Mouse (Mus musculus) brain, embryonic 14.5 days (tissue): ENCODE data around the gene Fyb2. TPM values are rescaled to one million over a fixed set of nuclear protein-coding genes. Genes with fewer than 3 reads are reported as not detected.
"Not testable (repeated sequence)": the region's sequence is repeated elsewhere in the genome, so short reads cannot be mapped to it uniquely, and the experiment has no call there.

Source experiments
- DNase-seq: peaks from one replicate; pipeline ENCODE4 v3.0.0-alpha.2; 2011; ENCODE audit warnings: low read depth
- CTCF ChIP-seq: fragments of 200-500 bp; IDR thresholded peaks from 2 replicates; pipeline ENCODE4 v1.5.1; 2012; ENCODE audit warnings: inconsistent platforms, mild to moderate bottlenecking, moderate library complexity, borderline replicate concordance; ENCODE audit not compliant: insufficient read depth, insufficient read length; ENCODE audit errors: extremely low read depth
- POLR2A ChIP-seq: fragments of 200-500 bp; IDR thresholded peaks from 2 replicates; pipeline ENCODE4 v1.6.1; 2012; ENCODE audit warnings: mild to moderate bottlenecking, inconsistent platforms, borderline replicate concordance; ENCODE audit not compliant: poor library complexity, insufficient read depth, insufficient read length, severe bottlenecking; ENCODE audit errors: extremely low read depth
- polyA plus RNA-seq: library from polyadenylated mRNA; depleted of rRNA; stranded (reverse); fragments of >200 nt; gene quantifications from 2 replicates; pipeline ENCODE4 v1.2.3, GENCODE M21; 2012

Gene Fyb2
- polyA plus RNA-seq, 1 experiment = 0.23 TPM

DNA sequence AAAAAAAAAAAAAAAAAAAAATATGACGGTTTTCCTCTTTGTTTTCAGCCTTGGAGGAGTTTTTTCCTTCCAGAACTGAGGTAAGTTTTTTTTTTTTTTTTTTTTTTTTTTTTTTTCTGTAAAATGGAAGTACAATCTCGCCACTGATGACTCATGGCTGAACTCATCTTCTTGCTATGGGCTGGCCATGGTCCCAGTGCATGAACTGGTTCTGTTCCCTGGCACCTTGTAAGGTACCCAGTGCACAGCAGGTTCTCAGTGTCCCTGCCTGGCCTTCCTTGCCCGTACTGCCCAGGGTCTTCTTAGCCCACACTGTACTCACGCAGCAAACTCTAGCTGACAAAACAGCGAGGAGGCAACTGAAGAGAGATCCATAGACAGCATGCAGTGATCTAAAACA lies 74.8 kb downstream of the Fyb2 start:
- no peak for DNase-seq

DNA sequence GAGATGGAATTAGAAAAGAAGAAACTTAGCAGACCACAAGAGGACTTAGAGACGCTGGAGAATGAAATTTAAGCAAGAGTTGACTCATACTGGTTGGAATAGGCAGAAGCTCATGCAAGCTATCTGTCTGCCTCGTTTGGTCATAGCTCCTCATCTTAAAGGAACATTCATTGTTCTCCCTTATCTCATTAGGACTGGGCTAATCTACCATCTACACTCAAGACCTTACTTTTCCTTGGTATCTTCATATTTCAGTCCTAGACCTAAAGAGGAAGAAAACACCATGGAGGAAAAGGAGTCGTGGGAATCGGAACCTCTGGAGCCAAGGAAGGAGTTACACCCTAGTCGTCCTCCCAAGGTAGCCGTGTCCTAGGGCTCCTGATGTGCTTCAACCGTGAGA lies 75.5 kb downstream of the Fyb2 start:
- no peak for DNase-seq
- TF ChIP-seq POLR2A (no peak), CTCF (no peak)

More for the DNA sequence above, 74.8 kb downstream of the Fyb2 start:
- TF ChIP-seq POLR2A (no peak), CTCF (no peak)

GRCm38 (mm10) chr4:104990016-104990415 lies 76.8 kb downstream of the Fyb2 start:
- no peak for TF ChIP-seq CTCF
- TF ChIP-seq POLR2A = no peak
- DNase-seq = peak; percentile 54

DNA sequence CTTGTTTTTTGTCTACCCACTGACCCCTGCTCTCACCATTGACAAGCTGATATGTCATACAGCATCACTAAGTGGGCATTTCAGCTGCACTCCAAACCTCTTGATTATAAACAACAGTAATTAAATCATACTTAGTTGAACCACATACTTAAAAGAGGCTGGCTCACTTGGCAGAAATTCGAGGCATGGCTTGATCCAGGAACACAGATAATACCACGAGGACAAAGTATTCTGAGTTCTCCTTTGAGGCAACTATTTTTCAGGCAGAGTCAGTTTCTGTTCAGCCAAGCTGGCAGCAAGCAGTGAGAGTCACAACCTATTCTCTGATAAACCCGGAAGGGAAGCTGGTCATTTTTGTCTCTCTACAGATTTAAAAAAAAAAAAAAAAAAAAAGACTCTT lies 77.4 kb downstream of the Fyb2 start:
- DNase-seq = no peak
- no peak for TF ChIP-seq CTCF
- no peak for TF ChIP-seq POLR2A

GRCm38 (mm10) chr4:104992271-104992670 lies 79.0 kb downstream of the Fyb2 start:
- TF ChIP-seq CTCF (no peak), POLR2A (no peak)
- no peak for DNase-seq

DNA sequence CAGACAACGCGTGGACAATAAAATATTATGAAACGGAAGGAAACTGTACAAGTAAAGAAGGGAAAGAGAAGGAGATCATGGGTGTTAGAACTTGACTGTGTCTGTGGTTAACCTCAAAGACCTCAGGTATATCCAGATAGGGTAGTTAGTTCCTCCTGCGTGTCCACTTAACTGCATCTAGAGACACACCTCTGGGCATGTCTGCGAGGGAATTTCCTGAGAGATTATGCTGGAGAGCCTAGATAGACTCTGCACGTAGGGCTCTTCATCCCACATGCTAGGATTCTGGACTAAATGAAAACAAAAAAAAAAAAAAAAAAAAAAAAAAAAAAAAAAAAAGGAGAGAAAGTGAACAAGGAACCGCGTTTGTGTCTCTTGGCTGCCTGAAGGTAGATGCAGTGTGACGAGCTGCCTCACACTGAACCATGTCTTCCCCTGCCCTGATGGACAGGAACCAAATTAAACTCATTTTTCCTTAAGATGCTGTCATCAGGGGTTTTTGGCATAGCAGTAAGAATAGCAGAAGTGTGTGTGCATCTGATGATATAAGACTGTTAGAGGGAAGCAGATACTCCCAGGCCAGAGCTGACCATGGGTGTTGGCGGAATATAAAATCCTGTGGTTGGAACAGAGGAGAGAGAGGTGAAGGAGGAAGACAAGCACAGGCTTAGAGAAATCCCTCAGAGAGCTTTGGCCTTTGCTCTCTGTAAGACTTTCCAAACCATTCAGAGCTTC lies 80.1 kb downstream of the Fyb2 start:
- TF ChIP-seq CTCF (no peak), POLR2A (no peak)
- DNase-seq = no peak

GRCm38 (mm10) chr4:104999702-105000101 lies 86.4 kb downstream of the Fyb2 start:
- no peak for DNase-seq
- TF ChIP-seq POLR2A = no peak
- TF ChIP-seq CTCF = no peak

DNA sequence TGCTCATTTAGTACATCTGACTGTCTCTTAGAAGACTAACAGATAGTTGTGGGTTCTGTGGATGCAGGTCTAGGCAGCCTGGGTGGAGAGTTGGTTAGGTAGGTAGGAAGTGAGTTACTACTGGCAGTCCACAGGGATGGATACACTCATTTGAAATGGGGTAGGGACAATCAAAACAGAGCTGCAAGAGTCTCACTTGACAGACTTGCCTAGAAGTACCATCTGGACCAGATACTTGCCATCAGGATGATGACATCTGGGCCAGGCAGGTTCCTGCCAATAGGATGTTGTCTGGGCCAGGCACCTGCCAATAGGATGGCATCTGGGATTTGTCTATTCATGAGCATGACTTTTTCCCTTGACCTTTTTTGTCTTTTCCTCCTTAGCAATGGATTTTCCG lies 88.5 kb downstream of the Fyb2 start:
- TF ChIP-seq CTCF (no peak), POLR2A (no peak)
- peak; percentile 45 for DNase-seq

- TF ChIP-seq POLR2A = no peak
- no peak for TF ChIP-seq CTCF
- DNase-seq = peak; percentile 11
Observed at GRCm38 (mm10) chr4:105004135-105004534, 90.9 kb downstream of the Fyb2 start.

- not testable (repeated sequence) for DNase-seq
Observed at GRCm38 (mm10) chr4:105004649-105005048, 91.4 kb downstream of the Fyb2 start.

DNA sequence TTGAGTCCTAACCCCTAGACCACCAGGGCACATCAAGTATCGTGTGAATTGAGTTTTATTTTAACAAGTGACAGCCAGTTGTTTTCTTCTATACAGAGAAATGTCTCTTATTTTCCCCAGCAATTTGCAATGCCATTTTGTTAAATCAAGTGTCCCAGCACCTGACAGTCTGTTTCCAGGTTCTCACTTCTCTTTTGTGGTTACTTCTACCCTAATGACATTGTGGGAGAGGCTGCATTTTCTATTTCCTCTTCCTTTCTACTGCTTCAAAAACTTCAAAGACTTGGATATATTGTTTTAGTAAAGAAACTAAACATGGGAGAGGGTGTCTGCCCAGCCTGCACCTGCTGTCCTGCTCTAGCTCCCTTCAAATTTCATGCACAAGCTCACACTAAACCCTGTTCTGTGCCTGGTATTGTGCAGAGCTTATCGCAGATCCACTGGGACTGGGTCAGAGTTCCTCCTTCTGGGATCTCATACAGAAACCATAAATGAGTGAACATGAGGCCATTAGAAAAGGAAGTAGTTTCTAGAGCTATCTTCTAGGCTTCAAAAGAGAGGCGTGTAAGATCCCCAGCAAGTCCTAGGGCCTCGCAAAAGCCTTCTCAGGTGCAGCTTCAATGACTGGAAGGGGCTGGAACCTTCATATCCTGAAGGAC lies 94.2 kb downstream of the Fyb2 start:
- DNase-seq = no peak
- no peak for TF ChIP-seq CTCF
- TF ChIP-seq POLR2A = no peak

GRCm38 (mm10) chr4:105013718-105014117 lies 100.5 kb downstream of the Fyb2 start:
- DNase-seq = no peak
- TF ChIP-seq CTCF = no peak
- no peak for TF ChIP-seq POLR2A
